Mouse (Mus musculus): Measurements from ENCODE around the gene Nup188. TPM values are rescaled to one million over a fixed set of nuclear protein-coding genes. Genes with fewer than 3 reads are reported as not detected.

The Nup188 gene
- polyA plus RNA-seq, 1 experiment from 2014 or later: 24.9 TPM

GRCm38 (mm10) chr2:30269241-30269990 is 16.8 kb upstream of the Nup188 start:
- no peaks in the 10 kb centered on the region for H3K9me3 ChIP-seq (replicated peaks)
- H3K9ac ChIP-seq: no peak overlapping the region
- H3K27ac ChIP-seq: no peak overlapping the region; the same call in 1 of the 2 replicates
- 91% methylated on average over 17 of the region's 17 CpGs for WGBS
- H3K36me3 ChIP-seq (ENCODE audit: poor library complexity, severe bottlenecking): peaks cover 22% of the 10 kb centered on the region
- H3K4me1 ChIP-seq: peaks cover 27% of the 10 kb centered on the region
- no peak for ATAC-seq
- H3K27me3 ChIP-seq: no peaks in the 10 kb centered on the region
- H3K4me3 ChIP-seq: no peak overlapping the region
- no peak overlapping the region for H3K4me2 ChIP-seq

- Histone ChIP-seq H3K27me3 (no peaks in the 10 kb centered on the region), H3K4me2 (no peak overlapping the region), H3K9me3 (replicated peaks) (no peaks in the 10 kb centered on the region), H3K4me1 (peaks cover 21% of the 10 kb centered on the region), H3K36me3 (ENCODE audit: poor library complexity, severe bottlenecking) (peaks cover 15% of the 10 kb centered on the region), H3K27ac (no peak overlapping the region), H3K9ac (no peak overlapping the region), H3K4me3 (no peak overlapping the region)
- WGBS: 55% methylated on average over 1 of the region's 1 CpGs
- peak; percentile 65 for ATAC-seq
These were observed 16.1 kb upstream of the Nup188 start for GRCm38 (mm10) chr2:30270134-30270533.

DNA sequence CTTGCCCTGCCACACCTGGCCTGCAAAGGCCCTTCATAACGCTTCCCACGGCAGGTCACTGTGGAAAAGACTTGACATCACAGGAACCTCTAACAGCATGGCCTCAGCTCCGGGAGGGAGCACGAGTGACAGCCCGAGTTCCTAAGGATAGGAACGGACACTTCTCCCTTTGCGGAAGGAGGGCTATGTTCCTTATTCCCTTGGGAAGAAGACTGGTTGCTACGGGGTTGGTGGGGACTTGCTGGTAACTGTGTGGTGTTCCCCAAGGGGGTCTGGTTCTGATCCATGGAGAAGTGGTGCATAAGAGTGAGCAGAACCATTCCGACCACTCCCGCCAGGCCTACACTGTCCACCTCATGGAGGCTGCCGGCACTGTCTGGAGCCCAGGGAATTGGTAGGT is 5.5 kb upstream of the Nup188 start, which contains the start of gene Gm28038:
Gene Gm28038 (plus strand): TSS at position 301 of the 400 bp plus-strand sequence.
- H3K27me3 ChIP-seq: no peaks in the 10 kb centered on the region
- no peak for ATAC-seq
- peaks cover 11% of the 10 kb centered on the region for H3K4me1 ChIP-seq
- no peak within 1 kb of the TSS for H3K27ac ChIP-seq
- 93% methylated on average over 11 of the region's 11 CpGs for WGBS
- H3K36me3 ChIP-seq (ENCODE audit: poor library complexity, severe bottlenecking): peaks cover 32% of the 10 kb centered on the region; the same call in 1 of the 2 replicates
- H3K9me3 ChIP-seq (replicated peaks): no peaks in the 10 kb centered on the region
- H3K9ac ChIP-seq: no peak within 1 kb of the TSS
- H3K4me3 ChIP-seq: no peak within 1 kb of the TSS
- no peak within 1 kb of the TSS for H3K4me2 ChIP-seq

GRCm38 (mm10) chr2:30281651-30282050 is 4.5 kb upstream of the Nup188 start:
- H3K36me3 ChIP-seq (ENCODE audit: poor library complexity, severe bottlenecking): peaks cover 32% of the 10 kb centered on the region; the same call in 1 of the 2 replicates
- H3K4me3 ChIP-seq: no peak overlapping the region
- H3K9me3 ChIP-seq (replicated peaks): no peaks in the 10 kb centered on the region
- H3K4me2 ChIP-seq: no peak overlapping the region
- 81% methylated on average over 3 of the region's 3 CpGs for WGBS
- ATAC-seq: no peak
- H3K9ac ChIP-seq: no peak overlapping the region
- H3K27me3 ChIP-seq: no peaks in the 10 kb centered on the region
- H3K27ac ChIP-seq: no peak overlapping the region
- H3K4me1 ChIP-seq: peaks cover 11% of the 10 kb centered on the region

DNA sequence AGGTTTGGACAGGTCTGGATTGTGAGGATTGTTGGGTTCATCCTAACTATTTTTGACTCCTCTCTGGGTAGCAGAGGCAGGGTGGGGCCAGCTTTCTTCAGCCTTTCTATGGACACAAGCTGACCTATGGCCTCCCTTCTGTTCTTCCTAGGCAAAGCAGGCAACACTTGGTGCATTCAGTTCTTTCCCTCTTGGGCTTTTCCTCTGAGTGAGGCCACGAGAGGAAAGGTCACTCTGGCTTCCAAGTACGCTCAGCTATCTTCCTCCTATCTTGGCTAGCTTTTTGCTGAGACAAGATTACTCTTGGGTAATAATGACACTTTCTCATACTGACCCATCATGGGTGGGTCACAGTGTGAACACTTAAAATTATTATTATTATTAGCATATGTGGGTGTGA is 3.0 kb upstream of the Nup188 start:
- WGBS: 88% methylated on average over 2 of the region's 2 CpGs
- no peak overlapping the region for H3K4me2 ChIP-seq
- no peak overlapping the region for H3K4me3 ChIP-seq
- H3K27me3 ChIP-seq: no peaks in the 10 kb centered on the region
- H3K4me1 ChIP-seq: peaks cover 24% of the 10 kb centered on the region
- peaks cover 22% of the 10 kb centered on the region; the same call in 1 of the 2 replicates for H3K36me3 ChIP-seq (ENCODE audit: poor library complexity, severe bottlenecking)
- H3K9ac ChIP-seq: no peak overlapping the region
- H3K27ac ChIP-seq: no peak overlapping the region
- H3K9me3 ChIP-seq (replicated peaks): no peaks in the 10 kb centered on the region
- no peak for ATAC-seq

DNA sequence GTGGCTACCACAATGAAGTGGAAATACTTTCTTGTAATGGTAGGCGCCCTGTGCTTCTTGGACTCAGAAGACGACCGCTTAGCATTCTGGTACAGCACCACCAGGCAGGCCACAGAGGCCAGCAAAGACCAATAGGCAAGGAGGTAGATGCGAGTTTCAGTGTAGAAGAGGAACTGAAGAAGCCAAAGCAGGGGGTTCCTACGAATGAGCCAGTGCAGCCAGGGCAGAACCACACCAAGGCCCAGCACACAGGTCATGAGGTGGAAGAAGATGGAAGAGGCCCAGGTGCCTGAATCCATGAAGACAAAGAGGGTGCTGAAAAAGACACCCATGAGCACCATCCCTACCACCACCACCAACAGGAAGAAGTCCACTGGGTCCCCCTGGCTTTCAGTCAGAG is 1.2 kb upstream of the Nup188 start:
- WGBS: 93% methylated on average over 5 of the region's 5 CpGs

GRCm38 (mm10) chr2:30285416-30286181 is 598 bp upstream of the Nup188 start:
- Histone ChIP-seq H3K4me3 (peak overlapping the region; percentile 95), H3K27ac (no peak overlapping the region), H3K4me1 (peaks cover 24% of the 10 kb centered on the region), H3K36me3 (ENCODE audit: poor library complexity, severe bottlenecking) (peaks cover 21% of the 10 kb centered on the region), H3K27me3 (no peaks in the 10 kb centered on the region), H3K9me3 (replicated peaks) (no peaks in the 10 kb centered on the region), H3K4me2 (peak overlapping the region; percentile 99), H3K9ac (peak overlapping the region; percentile 92)
- WGBS: 14% methylated on average over 38 of the region's 38 CpGs
- ATAC-seq: peak; percentile 66

More for the DNA sequence above, 1.2 kb upstream of the Nup188 start:
- peaks cover 18% of the 10 kb centered on the region; the same call in 1 of the 2 replicates for H3K36me3 ChIP-seq (ENCODE audit: poor library complexity, severe bottlenecking)
- no peaks in the 10 kb centered on the region for H3K9me3 ChIP-seq (replicated peaks)
- no peaks in the 10 kb centered on the region for H3K27me3 ChIP-seq
- H3K4me2 ChIP-seq: peak overlapping the region; percentile 99
- H3K4me3 ChIP-seq: peak overlapping the region; percentile 95
- no peak for ATAC-seq
- H3K4me1 ChIP-seq: peaks cover 24% of the 10 kb centered on the region
- no peak overlapping the region for H3K9ac ChIP-seq
- no peak overlapping the region for H3K27ac ChIP-seq

DNA sequence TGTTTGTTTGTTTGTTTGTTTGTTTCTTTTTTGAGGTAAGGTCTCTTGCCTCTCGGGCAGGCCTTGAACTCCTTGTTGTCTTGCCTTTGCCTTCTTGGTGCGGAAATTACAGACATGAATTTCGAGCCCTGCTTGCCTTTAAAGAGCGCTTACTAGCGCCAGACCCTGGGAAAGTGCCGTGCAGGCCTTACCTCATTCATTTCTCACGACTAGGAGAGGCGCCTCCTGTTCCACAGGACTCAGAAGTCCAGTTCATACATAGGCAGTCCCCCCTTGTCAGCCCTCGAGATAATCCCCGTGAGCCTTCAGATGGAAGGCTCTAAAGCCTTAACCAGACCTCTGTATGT is 803 bp downstream of the Nup188 start:
- peak overlapping the region; percentile 99 for H3K4me2 ChIP-seq
- H3K4me3 ChIP-seq: peak overlapping the region; percentile 95
- no peaks in the 10 kb centered on the region for H3K27me3 ChIP-seq
- H3K36me3 ChIP-seq (ENCODE audit: poor library complexity, severe bottlenecking): peaks cover 18% of the 10 kb centered on the region
- WGBS: under 1% methylated on average over 10 of the region's 10 CpGs
- H3K4me1 ChIP-seq: peaks cover 24% of the 10 kb centered on the region
- peak overlapping the region; percentile 92 for H3K9ac ChIP-seq
- ATAC-seq: no peak
- peak overlapping the region; percentile 44; the same call in 1 of the 2 replicates for H3K27ac ChIP-seq
- H3K9me3 ChIP-seq (replicated peaks): no peaks in the 10 kb centered on the region

- H3K36me3 ChIP-seq (ENCODE audit: poor library complexity, severe bottlenecking): peaks cover 79% of the 10 kb centered on the region
- no peaks in the 10 kb centered on the region for H3K27me3 ChIP-seq
- no peak overlapping the region for H3K4me2 ChIP-seq
- no peak for ATAC-seq
- WGBS: 86% methylated on average over 3 of the region's 3 CpGs
- H3K27ac ChIP-seq: no peak overlapping the region
- H3K4me1 ChIP-seq: no peaks in the 10 kb centered on the region
- no peaks in the 10 kb centered on the region for H3K9me3 ChIP-seq (replicated peaks)
- no peak overlapping the region for H3K9ac ChIP-seq
- H3K4me3 ChIP-seq: no peak overlapping the region
These were observed 13.3 kb downstream of the Nup188 start for GRCm38 (mm10) chr2:30299525-30299924.

- Histone ChIP-seq H3K4me2 (no peak overlapping the region), H3K36me3 (ENCODE audit: poor library complexity, severe bottlenecking) (peaks cover 83% of the 10 kb centered on the region)
- no peak for ATAC-seq
These were observed 13.8 kb downstream of the Nup188 start for GRCm38 (mm10) chr2:30299966-30300365.

GRCm38 (mm10) chr2:30306087-30306486 is 19.9 kb downstream of the Nup188 start:
- H3K4me1 ChIP-seq: no peaks in the 10 kb centered on the region
- H3K4me3 ChIP-seq: no peak overlapping the region
- 97% methylated on average over 7 of the region's 7 CpGs for WGBS
- no peaks in the 10 kb centered on the region for H3K27me3 ChIP-seq
- no peaks in the 10 kb centered on the region for H3K9me3 ChIP-seq (replicated peaks)
- ATAC-seq: no peak
- no peak overlapping the region for H3K9ac ChIP-seq
- H3K4me2 ChIP-seq: no peak overlapping the region
- no peak overlapping the region for H3K27ac ChIP-seq
- peaks cover 99% of the 10 kb centered on the region for H3K36me3 ChIP-seq (ENCODE audit: poor library complexity, severe bottlenecking)

More at GRCm38 (mm10) chr2:30299966-30300365, 13.8 kb downstream of the Nup188 start:
- H3K4me1 ChIP-seq: no peaks in the 10 kb centered on the region
- no peak overlapping the region for H3K27ac ChIP-seq
- H3K4me3 ChIP-seq: no peak overlapping the region
- no peak overlapping the region for H3K9ac ChIP-seq
- 89% methylated on average over 5 of the region's 5 CpGs for WGBS
- no peaks in the 10 kb centered on the region for H3K9me3 ChIP-seq (replicated peaks)
- no peaks in the 10 kb centered on the region for H3K27me3 ChIP-seq

DNA sequence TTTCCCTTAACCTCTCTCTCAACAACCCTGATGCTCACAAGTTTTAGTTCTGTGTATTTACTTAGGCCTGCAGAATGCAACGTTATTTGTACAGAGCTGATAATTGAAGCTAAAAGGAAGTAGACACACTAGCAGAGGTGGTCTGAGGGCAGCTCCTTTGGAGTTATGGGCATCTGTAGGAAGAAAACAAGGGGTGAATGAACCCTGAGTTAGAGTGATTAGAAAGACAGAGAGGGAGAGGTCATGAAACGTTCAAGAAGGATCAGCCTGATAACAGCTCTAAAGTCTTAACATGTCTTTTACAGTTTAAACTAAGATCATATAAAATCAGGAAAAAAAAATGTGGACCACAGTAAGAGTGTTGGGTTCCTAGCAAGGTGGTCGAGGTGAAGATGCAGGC is 23.2 kb downstream of the Nup188 start:
- H3K27ac ChIP-seq: no peak overlapping the region
- no peak for ATAC-seq
- no peaks in the 10 kb centered on the region for H3K27me3 ChIP-seq
- peaks cover 98% of the 10 kb centered on the region for H3K36me3 ChIP-seq (ENCODE audit: poor library complexity, severe bottlenecking)
- H3K4me3 ChIP-seq: no peak overlapping the region
- no peaks in the 10 kb centered on the region for H3K4me1 ChIP-seq
- no peak overlapping the region for H3K9ac ChIP-seq
- no peaks in the 10 kb centered on the region for H3K9me3 ChIP-seq (replicated peaks)
- H3K4me2 ChIP-seq: no peak overlapping the region
- WGBS: 94% methylated on average over 3 of the region's 3 CpGs

Measured in forebrain, embryonic 13.5 days (tissue).